Mouse (Mus musculus) CD4-positive, CD25-positive, alpha-beta regulatory T cell, adult 4 months (primary cell): ENCODE measurements around the gene Dmrtc2. TPM values are rescaled to one million over a fixed set of nuclear protein-coding genes. Genes with fewer than 3 reads are reported as not detected.

Experiments
- ATAC-seq: one replicate; pipeline ENCODE4 v1.8.0; 2017
- polyA plus RNA-seq, 2 experiments: library from polyadenylated mRNA; unstranded; fragments of 100-300 nt; shearing (Covaris generic); gene quantifications; one replicate each; pipeline ENCODE4 v1.2.1; 2017

The Dmrtc2 gene
- polyA plus RNA-seq, 2 experiments from 2014 or later, result not detected

DNA sequence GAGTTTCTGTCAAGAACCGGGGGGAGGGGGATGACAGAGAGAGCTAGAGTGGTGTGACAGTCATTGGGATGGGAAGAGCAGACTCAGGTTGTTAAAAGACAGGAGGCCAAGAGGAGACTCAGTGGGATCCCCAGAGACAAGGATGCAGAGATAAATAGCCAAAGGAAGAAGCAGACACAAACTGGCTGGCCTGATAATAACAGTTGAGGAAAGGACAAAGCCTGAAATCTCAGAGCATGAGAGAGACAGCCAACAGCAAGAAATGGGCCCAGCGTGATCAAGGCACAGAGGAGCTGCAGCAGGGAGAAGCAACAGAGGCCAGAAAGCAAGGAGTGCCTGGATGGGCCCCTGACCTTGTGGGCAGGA, 32.4 kb downstream of the Dmrtc2 start:
- no peak for ATAC-seq

DNA sequence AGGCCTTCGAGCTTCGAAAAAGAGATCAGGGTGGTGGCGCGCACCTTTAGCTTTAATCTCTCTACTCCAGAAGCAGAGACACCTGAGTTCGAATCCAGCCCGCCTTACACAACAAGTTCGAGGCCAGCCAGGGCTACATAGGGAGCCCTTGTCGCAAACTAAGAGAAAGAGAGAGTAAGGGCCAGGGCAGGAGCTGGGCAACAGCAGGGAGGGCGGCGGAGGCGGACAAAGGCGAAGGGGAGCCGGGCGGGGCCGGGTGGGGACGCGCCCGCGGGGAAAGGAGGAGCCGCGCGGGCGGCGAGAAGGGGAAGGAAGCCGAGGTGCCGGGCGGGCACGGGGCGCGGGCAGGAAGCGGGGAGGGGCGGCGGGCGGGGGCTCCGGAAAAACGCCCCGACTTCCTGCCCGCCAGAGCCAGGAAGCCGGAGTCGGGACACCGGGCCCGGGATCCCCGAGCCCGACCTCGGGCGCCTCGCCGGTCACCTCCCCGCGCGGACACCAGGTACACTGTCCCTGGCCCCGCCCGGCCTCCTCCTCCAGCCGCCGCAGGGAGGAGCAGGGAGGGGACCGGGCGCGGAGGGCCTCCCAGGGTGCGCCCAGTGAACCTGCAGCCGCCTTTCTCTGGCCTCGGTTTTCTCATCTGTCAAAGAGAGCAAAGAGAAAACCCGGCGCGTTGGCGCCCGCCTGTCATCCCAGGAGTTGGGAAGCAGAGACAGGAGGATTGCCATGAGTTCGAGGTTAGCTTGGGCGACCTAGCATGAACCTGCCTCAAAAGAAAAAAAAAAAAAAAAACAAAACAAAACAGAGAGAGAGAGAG, 33.0 kb downstream of the Dmrtc2 start, which contains the start of gene Arhgef1:
TSS of gene Arhgef1 (plus strand) at position 283 of the 814 bp plus-strand sequence.
- ATAC-seq, result peak; percentile 15

DNA sequence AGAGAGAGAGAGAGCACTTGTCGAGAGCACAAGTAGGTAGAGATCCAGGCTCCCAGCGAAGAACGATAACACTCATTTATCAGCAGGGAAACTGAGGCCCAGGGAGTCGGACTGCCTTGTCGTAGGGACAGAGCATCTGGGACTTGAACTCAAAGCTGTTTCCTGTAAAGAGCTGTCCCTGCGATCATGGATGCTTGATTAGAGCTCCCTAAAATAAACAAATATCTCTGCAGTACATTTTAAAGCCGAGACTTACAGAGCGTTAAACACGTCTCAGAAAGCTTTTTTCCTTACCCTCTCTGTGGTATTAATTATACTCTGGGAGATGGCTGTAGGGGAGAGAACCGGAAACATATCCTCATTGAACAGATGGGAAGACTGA, 33.6 kb downstream of the Dmrtc2 start:
- no peak for ATAC-seq

DNA sequence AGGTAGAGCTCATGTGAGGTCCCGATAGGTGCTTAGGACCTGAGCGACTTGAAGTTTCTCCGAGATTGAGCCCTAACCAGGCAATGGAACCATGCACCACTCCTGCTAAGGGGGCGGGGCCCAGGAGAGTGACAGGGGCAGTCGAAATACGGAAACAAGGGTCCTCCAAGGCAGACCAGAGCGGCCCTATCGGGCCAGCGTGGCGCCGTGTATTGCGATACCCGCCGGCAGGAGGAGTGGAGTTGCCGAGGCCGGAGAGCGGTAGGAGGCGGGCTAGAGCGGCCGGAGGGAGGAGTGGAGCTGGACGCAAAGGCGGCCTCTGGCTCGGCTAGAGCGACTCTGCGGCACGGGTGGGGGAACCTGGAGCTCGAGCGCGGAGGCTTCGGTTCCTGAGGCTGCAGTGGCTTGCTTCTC, 34.2 kb downstream of the Dmrtc2 start:
- peak; percentile 74 for ATAC-seq

DNA sequence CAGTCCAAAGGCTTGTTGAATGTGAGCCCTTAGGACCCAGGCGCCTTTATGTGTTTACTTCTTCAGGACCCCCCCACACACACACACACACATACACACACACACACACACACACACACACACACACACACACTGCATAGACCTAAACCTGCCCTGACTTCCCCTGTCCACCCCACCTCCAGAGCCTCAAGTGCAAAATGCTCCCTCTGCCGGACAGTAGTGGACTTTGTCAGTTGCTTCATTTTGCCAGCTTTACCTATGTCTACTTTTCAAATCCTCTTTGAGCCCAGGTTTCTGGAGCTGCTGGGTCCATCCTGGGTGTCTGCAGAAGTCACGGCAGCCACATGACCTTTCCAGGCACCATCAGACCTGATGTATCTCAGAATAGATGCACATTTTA, 35.1 kb downstream of the Dmrtc2 start:
- ATAC-seq, result no peak

DNA sequence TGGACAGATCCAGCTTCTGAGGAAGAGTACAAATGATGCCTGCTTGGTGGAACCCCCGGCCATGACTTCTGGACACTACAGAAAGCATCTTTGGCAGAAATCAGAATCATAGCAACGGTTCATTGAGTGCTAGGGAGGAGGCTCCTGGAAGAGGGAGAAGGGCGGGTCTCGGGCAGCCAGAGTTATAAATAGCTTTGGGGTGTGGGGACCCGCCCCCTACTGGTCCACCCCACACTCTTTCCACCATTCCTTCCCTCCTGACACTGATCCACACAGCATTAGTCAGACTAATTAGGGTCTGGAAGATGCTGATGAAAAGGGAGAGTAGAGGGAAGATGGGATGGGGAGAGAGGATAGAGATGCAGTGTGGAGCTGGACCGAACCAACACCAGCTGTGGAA, 36.7 kb downstream of the Dmrtc2 start:
- ATAC-seq, result no peak

DNA sequence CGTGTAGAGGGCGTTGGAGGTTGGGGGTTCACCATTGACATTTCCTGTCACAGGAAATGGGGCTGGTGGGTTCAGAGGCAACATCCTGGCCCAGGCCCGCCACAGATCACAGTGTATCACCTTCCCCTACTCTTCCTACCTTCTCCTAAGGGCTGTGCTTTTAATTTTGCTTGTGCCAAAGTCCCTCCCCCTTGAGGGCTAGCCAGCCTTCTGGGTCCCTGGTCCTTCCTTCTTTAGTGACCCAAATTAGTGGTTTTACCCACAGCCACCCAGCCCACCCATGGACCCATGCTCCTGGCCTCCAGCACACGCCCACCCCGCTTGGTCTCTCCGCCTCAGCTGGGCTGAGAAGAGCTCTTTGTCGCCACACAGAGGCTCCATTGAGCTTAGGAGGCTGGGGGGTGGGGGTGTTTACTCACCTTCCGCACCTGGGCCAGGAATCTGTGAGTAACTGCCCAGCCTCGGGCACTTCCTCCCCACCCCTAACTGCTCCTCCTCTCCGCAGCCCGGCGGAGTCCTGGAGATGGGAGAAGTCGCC, 37.4 kb downstream of the Dmrtc2 start:
- peak; percentile 71 for ATAC-seq

DNA sequence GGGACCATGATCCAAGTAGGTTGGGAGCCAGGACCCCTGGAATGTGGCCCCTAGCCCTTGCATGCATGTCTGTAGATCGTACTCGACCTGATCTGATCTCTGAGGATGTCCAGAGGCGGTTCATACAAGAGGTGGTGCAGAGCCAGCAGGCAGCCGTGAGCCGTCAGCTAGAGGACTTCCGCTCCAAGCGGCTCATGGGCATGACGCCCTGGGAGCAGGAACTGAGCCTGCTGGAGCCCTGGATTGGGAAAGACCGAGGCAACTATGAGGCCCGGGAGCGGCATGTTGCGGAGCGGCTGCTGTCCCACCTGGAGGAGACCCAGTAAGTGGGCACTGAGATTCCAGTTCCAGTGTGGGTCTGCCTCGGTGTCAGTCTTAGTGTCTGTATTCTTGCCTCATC, 42.6 kb downstream of the Dmrtc2 start:
- ATAC-seq, result no peak

DNA sequence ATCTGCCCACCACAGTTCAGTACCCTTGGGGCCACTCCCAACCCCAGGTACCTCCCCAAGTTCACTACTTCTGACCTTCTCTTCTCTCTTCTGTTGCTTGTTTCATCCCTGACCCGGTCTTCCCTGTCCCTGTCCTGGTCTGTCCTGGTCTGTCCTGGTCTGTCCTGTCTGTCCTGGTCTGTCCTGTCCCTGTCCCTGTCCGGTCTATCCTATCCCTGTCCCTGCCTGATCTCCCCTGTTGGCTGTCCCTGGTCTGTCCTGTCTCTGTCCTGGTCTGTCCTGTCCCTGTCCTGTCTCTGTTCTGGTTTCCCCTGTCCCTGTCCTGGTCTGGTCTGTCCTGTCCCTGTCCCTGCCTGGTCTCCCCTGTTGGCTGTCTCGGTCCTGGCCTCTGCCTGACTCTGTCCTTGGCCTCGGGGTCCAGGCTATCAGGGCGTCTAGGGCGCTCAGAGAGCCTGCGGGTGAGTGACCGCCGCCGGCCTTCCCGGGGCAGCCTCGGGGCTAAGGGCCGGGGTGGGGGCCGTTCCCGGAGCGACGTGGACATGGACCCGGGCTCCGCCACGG, 49.0 kb downstream of the Dmrtc2 start:
- ATAC-seq, result no peak

DNA sequence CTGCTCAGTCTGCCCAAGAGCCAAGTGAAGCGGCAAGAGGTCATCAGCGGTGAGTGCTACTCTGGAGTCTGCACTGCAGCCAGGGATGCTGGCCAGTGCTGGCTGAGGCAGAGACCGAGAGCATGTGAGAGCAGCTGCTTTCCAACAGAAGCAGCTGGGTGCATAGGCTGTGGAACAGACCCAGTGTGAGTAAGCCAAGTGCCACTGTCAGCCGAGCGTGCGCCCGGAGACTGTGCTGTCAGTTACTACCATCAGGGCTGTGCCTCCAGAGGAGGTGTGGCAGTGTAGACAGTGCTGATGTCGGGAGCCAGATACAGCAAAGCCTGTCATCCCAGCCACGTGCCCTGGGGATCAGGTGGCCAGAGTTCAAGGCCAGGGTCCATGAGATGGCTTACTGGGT, 49.9 kb downstream of the Dmrtc2 start:
- ATAC-seq, result peak; percentile 29

Other genes with a start within 250 kb of the Dmrtc2 start
- gene Lypd3, start 233.5 kb upstream of the Dmrtc2 start, polyA plus RNA-seq, result not detected
- gene Tex101, start 193.4 kb upstream of the Dmrtc2 start, polyA plus RNA-seq, result not detected
- gene BC049730, start 160.8 kb upstream of the Dmrtc2 start, polyA plus RNA-seq, result not detected
- gene Gm4763, start 143.1 kb upstream of the Dmrtc2 start, polyA plus RNA-seq, result not detected
- gene Cd177, start 109.7 kb upstream of the Dmrtc2 start, polyA plus RNA-seq, result not detected
- gene Ceacam10, start 92.9 kb upstream of the Dmrtc2 start, polyA plus RNA-seq, result not detected
- gene Gm9844, start 7.8 kb upstream of the Dmrtc2 start, polyA plus RNA-seq, result 10 to 100 TPM; 22.4 to 44.8 TPM
- gene Lypd4, start 116 bp upstream of the Dmrtc2 start, polyA plus RNA-seq, result not detected
- over 10,000 TPM; 12,099 to 13,283 TPM for gene Rps19, start 14.3 kb downstream of the Dmrtc2 start, polyA plus RNA-seq
- 10 to 100 TPM in 1 of 2 experiments, 1 to 10 TPM in 1; 2.2 to 28.9 TPM for gene Cd79a, start 27.3 kb downstream of the Dmrtc2 start, polyA plus RNA-seq
- gene Arhgef1, start 32.9 kb downstream of the Dmrtc2 start, polyA plus RNA-seq, result 100 to 1,000 TPM; 166 to 183 TPM
- gene Gm4881, start 74.4 kb downstream of the Dmrtc2 start, polyA plus RNA-seq, result not detected
- 100 to 1,000 TPM; 187 to 237 TPM for gene Rabac1, start 102.7 kb downstream of the Dmrtc2 start, polyA plus RNA-seq
- gene Atp1a3, start 135.9 kb downstream of the Dmrtc2 start, polyA plus RNA-seq, result 1 to 10 TPM; 2.3 TPM
- gene Grik5, start 202.3 kb downstream of the Dmrtc2 start, polyA plus RNA-seq, result 1 to 10 TPM; 4.1 to 4.5 TPM
- gene Zfp574, start 202.5 kb downstream of the Dmrtc2 start, polyA plus RNA-seq, result 10 to 100 TPM; 11.3 to 15.1 TPM